Mouse (Mus musculus) testis, adult 2 months (tissue): ENCODE measurements at regions not wholly inside any gene's neighbourhood (a gene's known extent, or its start where the extent isn't known, plus 50 kb on each side); places are given as distances from the start of the nearest gene placed in this dataset.

ENCODE experiments used
- CTCF ChIP-seq: fragments of 200-500 bp; IDR thresholded peaks from 2 replicates; pipeline ENCODE4 v1.5.1; 2012; ENCODE audit warnings: low read depth, mild to moderate bottlenecking, inconsistent platforms, low read length, moderate library complexity; ENCODE audit not compliant: control insufficient read depth, insufficient read depth, insufficient replicate concordance
- POLR2A ChIP-seq: fragments of 200-500 bp; IDR thresholded peaks from 2 replicates; pipeline ENCODE4 v1.6.1; 2012; ENCODE audit warnings: low read depth, mild to moderate bottlenecking, inconsistent platforms, low read length, moderate library complexity; ENCODE audit not compliant: control insufficient read depth

DNA sequence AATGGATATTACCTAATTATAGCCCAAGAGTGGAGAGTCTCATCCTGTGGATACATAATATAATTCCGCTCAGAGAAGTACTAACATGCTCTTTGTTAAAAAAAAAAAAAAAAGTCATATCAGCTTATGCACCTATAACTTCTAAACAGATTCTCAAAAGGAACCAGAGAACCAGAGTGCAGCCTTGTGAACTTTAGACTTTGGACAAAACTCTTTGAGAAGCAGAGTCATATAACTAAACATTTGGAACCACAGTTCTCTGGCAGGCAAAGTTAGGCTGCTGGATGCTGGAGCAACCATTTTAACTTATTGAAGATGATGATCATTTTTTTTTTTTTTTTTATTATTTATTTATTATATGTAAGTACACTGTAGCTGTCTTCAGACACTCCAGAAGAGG lies 166.9 kb downstream of the Zfp281 start:
- no peak for TF ChIP-seq CTCF
- TF ChIP-seq POLR2A: no peak
